Mouse (Mus musculus) liver, embryonic 14.5 days (tissue): ENCODE results near the gene Cobll1. TPM values are rescaled to one million over a fixed set of nuclear protein-coding genes. Genes with fewer than 3 reads are reported as not detected.

Source experiments
- ATAC-seq: fragments of 200-750 bp; cut with Nextera tagmentation; 2 replicates; pipeline ENCODE4 v1.8.0; 2017; ENCODE audit warnings: moderate number of reproducible peaks, mild to moderate bottlenecking, moderate library complexity; ENCODE audit not compliant: insufficient read depth
- DNase-seq, 3 experiments: peaks; one replicate each; pipeline ENCODE4 v3.0.0-alpha.2; 2012 to 2013; ENCODE audit warnings: low read depth in 3 of 3, low spot score in 3 of 3
- H3K27ac ChIP-seq: fragments of 300-500 bp; sonication (generic); 2 replicates; pipeline ENCODE4 v1.5.1; 2014; ENCODE audit warnings: moderate library complexity, mild to moderate bottlenecking, control low read depth, inconsistent platforms
- H3K27me3 ChIP-seq: fragments of 300-500 bp; sonication (generic); 2 replicates; pipeline ENCODE4 v1.6.1; 2014; ENCODE audit warnings: mild to moderate bottlenecking, low read length, moderate library complexity; ENCODE audit not compliant: control insufficient read depth, insufficient read depth
- H3K36me3 ChIP-seq: fragments of 300-500 bp; sonication (generic); replicated peaks from 2 replicates; pipeline ENCODE4 v1.6.1; 2014; ENCODE audit warnings: low read depth; ENCODE audit not compliant: control insufficient read depth, insufficient read depth
- H3K4me1 ChIP-seq, 2 experiments: fragments of 200-500 bp in 1 of 2; fragments of 300-500 bp in 1 of 2; sonication (generic) in 1 of 2; replicated peaks; 2 replicates each; pipeline ENCODE4 v1.6.1; 2012 to 2014; ENCODE audit warnings: antibody characterized with exemption in 1 of 2, inconsistent platforms in 1 of 2, low read length in 1 of 2; ENCODE audit not compliant: control insufficient read depth in 2 of 2, insufficient read depth in 2 of 2
- H3K4me2 ChIP-seq: fragments of 300-500 bp; sonication (generic); 2 replicates; pipeline ENCODE4 v1.6.1; 2014; ENCODE audit warnings: low read depth, mild to moderate bottlenecking, control low read depth, moderate library complexity
- H3K4me3 ChIP-seq, 2 experiments: fragments of 200-500 bp in 1 of 2; fragments of 300-500 bp in 1 of 2; sonication (generic) in 1 of 2; 2 replicates each; pipeline ENCODE4 v1.5.1; 2012 to 2014; ENCODE audit warnings: low read depth in 2 of 2, low read length in 2 of 2, mild to moderate bottlenecking in 2 of 2, control low read depth in 1 of 2, inconsistent platforms in 1 of 2, moderate library complexity in 1 of 2; ENCODE audit not compliant: insufficient read depth in 1 of 2
- H3K9ac ChIP-seq: fragments of 300-500 bp; sonication (generic); replicated peaks from 2 replicates; pipeline ENCODE4 v1.6.1; 2014; ENCODE audit warnings: mild to moderate bottlenecking, control low read depth, moderate library complexity
- H3K9me3 ChIP-seq: fragments of 300-500 bp; sonication (generic); 2 replicates; pipeline ENCODE4 v1.6.1; 2016; ENCODE audit warnings: low read length, mixed read lengths; ENCODE audit not compliant: control insufficient read depth
- CTCF ChIP-seq: IDR thresholded peaks from 2 replicates; pipeline ENCODE4 v1.5.1; 2016; ENCODE audit warnings: antibody characterized with exemption, low read depth, control low read depth
- EP300 ChIP-seq: IDR thresholded peaks from 2 replicates; pipeline ENCODE4 v1.6.1; 2016; ENCODE audit warnings: antibody characterized with exemption, low read depth
- WGBS: fragments of 180-500 bp; shearing (Covaris S2); extraction: QIAGEN DNeasy Blood & Tissue Kit; methylation state at CpG from one replicate; pipeline ENCODE4 v1.1.7; 2014; ENCODE audit not compliant: insufficient replicate concordance; 5-methylcytosine and 5-hydroxymethylcytosine counted together
- polyA plus RNA-seq, 2 experiments: library from polyadenylated mRNA; depleted of rRNA in 1 of 2; stranded (reverse) in 1 of 2; unstranded in 1 of 2; fragments of >200 nt; fragmentation: Nextera tagmentation in 1 of 2; extraction: Ambion mirVana in 1 of 2; gene quantifications; 2 replicates each; pipeline versions ENCODE4 v1.2.1 to v1.2.3; 2012 to 2014

The Cobll1 gene
- polyA plus RNA-seq, 2 experiments, result 2.6 to 3.3 TPM

DNA sequence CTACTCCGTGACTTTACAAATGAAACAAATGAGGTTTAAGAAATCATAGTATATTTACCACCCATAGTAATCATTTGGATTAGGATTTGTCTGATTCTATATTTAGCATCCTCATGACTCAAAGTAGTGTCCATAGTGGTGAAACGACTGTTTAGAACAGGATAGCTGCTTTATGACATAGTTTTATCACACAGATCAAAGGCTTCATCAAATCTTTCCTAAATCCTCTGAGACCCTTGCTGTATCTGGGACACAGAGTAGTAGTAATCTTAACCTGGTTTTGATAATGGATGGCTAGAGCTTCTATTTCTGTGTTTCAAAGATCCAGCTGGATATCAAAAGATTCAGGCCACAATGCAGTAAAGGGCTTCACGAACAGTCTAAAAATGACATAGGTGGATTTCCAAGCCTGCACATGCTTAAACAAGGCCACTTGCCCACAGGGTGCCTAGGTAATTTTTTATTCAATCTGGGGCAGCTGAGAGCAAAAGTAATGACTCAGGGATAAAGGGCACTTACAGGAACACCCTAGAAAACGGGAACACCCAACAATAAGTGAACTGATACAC is 98.0 kb downstream of the Cobll1 start:
- WGBS, result 54% methylated on average over 4 of the region's 4 CpGs
- Histone ChIP-seq H3K36me3 (no peaks in the 10 kb centered on the region), H3K4me1 (no peaks in the 10 kb centered on the region), H3K4me3 (no peak overlapping the region), H3K27ac (no peak overlapping the region), H3K4me2 (no peak overlapping the region), H3K9ac (no peak overlapping the region), H3K27me3 (no peaks in the 10 kb centered on the region), H3K9me3 (no peaks in the 10 kb centered on the region)
- ATAC-seq (no peak), DNase-seq (no peak)
- TF ChIP-seq EP300 (no peak), CTCF (no peak)

GRCm38 (mm10) chr2:65140330-65140922 is 98.8 kb downstream of the Cobll1 start:
- no peak for ATAC-seq
- Histone ChIP-seq H3K4me2 (no peak overlapping the region), H3K4me1 (no peaks in the 10 kb centered on the region), H3K27ac (no peak overlapping the region), H3K9me3 (no peaks in the 10 kb centered on the region), H3K9ac (no peak overlapping the region), H3K27me3 (no peaks in the 10 kb centered on the region), H3K36me3 (no peaks in the 10 kb centered on the region), H3K4me3 (no peak overlapping the region)
- 63% methylated on average over 6 of the region's 6 CpGs for WGBS
- DNase-seq, result no peak
- TF ChIP-seq EP300 (no peak), CTCF (no peak)

DNA sequence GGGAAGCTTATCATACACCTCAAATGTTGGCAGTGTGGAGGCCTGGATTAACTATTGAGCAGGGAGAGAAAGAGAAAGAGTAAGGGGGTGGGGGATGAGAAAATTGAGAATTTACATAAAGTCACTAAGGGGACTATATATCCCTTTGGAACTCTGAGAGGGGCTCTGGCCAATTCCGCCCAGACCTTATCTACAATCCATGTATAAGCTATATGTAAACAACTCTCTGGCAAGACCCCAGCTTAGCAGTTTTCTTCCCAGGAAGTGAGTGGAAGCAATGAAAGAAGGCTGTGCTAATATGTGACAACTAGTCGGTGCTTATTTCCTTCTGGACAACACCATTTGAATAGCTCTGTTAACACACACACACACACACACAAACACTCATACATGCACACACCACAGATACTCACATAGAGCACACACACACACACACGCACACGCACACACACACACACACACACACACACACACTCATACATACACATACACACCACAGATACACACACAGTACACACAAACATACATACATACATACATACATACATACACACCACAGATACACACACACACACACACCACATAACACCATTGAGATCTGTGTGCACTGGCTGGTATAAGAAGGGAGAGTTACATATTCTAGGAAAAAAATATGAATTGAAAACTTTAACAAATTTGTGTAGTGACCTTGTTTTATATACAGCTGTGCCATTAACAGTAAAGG is 99.4 kb downstream of the Cobll1 start:
- Histone ChIP-seq H3K4me1 (no peaks in the 10 kb centered on the region), H3K4me2 (no peak overlapping the region), H3K9me3 (no peaks in the 10 kb centered on the region), H3K9ac (no peak overlapping the region), H3K36me3 (no peaks in the 10 kb centered on the region), H3K27me3 (no peaks in the 10 kb centered on the region), H3K27ac (no peak overlapping the region), H3K4me3 (no peak overlapping the region)
- ATAC-seq (no peak), DNase-seq (no peak)
- WGBS, result 64% methylated on average over 4 of the region's 4 CpGs
- TF ChIP-seq CTCF, result no peak
- no peak for TF ChIP-seq EP300

GRCm38 (mm10) chr2:65138992-65139391 is 100.2 kb downstream of the Cobll1 start:
- Histone ChIP-seq H3K4me3 (no peak overlapping the region), H3K9me3 (no peaks in the 10 kb centered on the region), H3K27ac (no peak overlapping the region), H3K4me1 (no peaks in the 10 kb centered on the region), H3K9ac (no peak overlapping the region), H3K27me3 (no peaks in the 10 kb centered on the region), H3K36me3 (no peaks in the 10 kb centered on the region), H3K4me2 (no peak overlapping the region)
- ATAC-seq (no peak), DNase-seq (no peak)
- TF ChIP-seq EP300, result no peak
- no peak for TF ChIP-seq CTCF
- 33% methylated on average over 5 of the region's 5 CpGs for WGBS

- H3K36me3 ChIP-seq, result no peaks in the 10 kb centered on the region
- no peaks in the 10 kb centered on the region for H3K27me3 ChIP-seq
- 63% methylated on average over 12 of the region's 12 CpGs for WGBS
- H3K27ac ChIP-seq, result no peak overlapping the region
- no peak overlapping the region for H3K4me3 ChIP-seq
- no peak overlapping the region for H3K4me2 ChIP-seq
- H3K9me3 ChIP-seq, result no peaks in the 10 kb centered on the region
- DNase-seq, result no peak
- H3K9ac ChIP-seq, result no peak overlapping the region
- no peak for TF ChIP-seq CTCF
- no peak for TF ChIP-seq EP300
- H3K4me1 ChIP-seq, result no peaks in the 10 kb centered on the region
- no peak for ATAC-seq
These were observed 112.9 kb downstream of the Cobll1 start for GRCm38 (mm10) chr2:65126141-65126783.
